In the genomic region with DNA sequence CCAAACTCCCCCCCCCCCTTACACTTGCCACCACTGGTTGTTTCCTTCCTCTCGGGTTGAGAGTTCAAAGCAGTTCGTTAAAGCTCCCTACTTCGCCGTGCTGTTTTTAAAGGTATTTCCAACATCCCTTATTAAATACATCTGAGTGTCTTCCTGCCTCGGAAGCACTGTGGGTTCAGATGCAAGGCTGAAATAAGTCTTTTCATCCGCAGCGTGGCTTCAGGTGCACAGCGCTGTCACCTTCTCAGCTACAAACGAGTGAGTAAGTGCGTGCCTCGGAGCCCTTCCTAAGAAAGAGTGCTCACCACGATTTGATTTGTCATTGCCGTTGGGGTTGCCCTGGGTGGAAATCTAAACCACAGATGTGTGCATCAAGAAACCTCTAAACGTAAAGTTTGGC, we compare ENCODE assay signal across 8 mouse cellular contexts. TPM values are rescaled to one million over a fixed set of nuclear protein-coding genes. Genes with fewer than 3 reads are reported as not detected.
DNase-seq lines count a peak whose midpoint lies in the region; ATAC-seq and TF ChIP-seq lines count a peak whose summit lies in the region.

A gene (minus strand): TSS at position 266 of the 400 bp plus-strand sequence.

- DNase-seq in heart, adult 2 months = peak in 1 of 2 experiments; percentile 39
- no peak for DNase-seq in heart, adult 11 months
- peak; percentile 54 for DNase-seq in MN1 (ENCODE audit: low spot score)
- DNase-seq in heart, postnatal 0 days (ENCODE audit: low spot score) = no peak
- peak; percentile 58 for DNase-seq in limb, embryonic 11.5 days (ENCODE audit: low spot score)
- peak; percentile 24 for DNase-seq in midbrain, postnatal 0 days (ENCODE audit: low spot score)
- DNase-seq in ovary, postnatal 36 days (ENCODE audit: low spot score) = no peak

- peaks cover 4% of the 10 kb centered on the region; the same call in 1 of the 2 replicates for H3K36me3 ChIP-seq in heart, adult 2 months (ENCODE audit: control insufficient read depth, insufficient read depth, low read length)
- H3K36me3 ChIP-seq in heart, postnatal 0 days (replicated peaks; ENCODE audit: control insufficient read depth, insufficient read depth, low read length) = no peaks in the 10 kb centered on the region; the same call in 1 of the 2 replicates
- no peaks in the 10 kb centered on the region for H3K36me3 ChIP-seq in limb, embryonic 11.5 days (ENCODE audit: control insufficient read depth, insufficient read depth, low read length)
- no peaks in the 10 kb centered on the region for H3K36me3 ChIP-seq in midbrain, postnatal 0 days (ENCODE audit: insufficient read depth, low read length)

- H3K4me2 ChIP-seq in heart, postnatal 0 days (ENCODE audit: low read depth, low read length) = peak within 1 kb of the TSS; percentile 90
- H3K4me2 ChIP-seq in limb, embryonic 11.5 days (ENCODE audit: low read depth, severe bottlenecking) = peak within 1 kb of the TSS; percentile 77
- peak within 1 kb of the TSS; percentile 79 for H3K4me2 ChIP-seq in midbrain, postnatal 0 days (ENCODE audit: low read depth, low read length, poor library complexity, severe bottlenecking)

- H3K27me3 ChIP-seq in heart, adult 2 months (ENCODE audit: control insufficient read depth, insufficient read depth, low read length) = no peaks in the 10 kb centered on the region
- no peaks in the 10 kb centered on the region for H3K27me3 ChIP-seq in heart, postnatal 0 days (ENCODE audit: control insufficient read depth, insufficient read depth, low read length)
- H3K27me3 ChIP-seq in limb, embryonic 11.5 days (ENCODE audit: control insufficient read depth, insufficient read depth, low read length) = no peaks in the 10 kb centered on the region
- no peaks in the 10 kb centered on the region for H3K27me3 ChIP-seq in midbrain, postnatal 0 days (ENCODE audit: insufficient read depth, low read length)

- H3K4me3 ChIP-seq in heart, adult 2 months = peak within 1 kb of the TSS; percentile 93
- peak within 1 kb of the TSS; percentile 75 for H3K4me3 ChIP-seq in embryonic fibroblast, embryonic 13.5 days (ENCODE audit: insufficient read depth, low read length)
- peak within 1 kb of the TSS; percentile 90 for H3K4me3 ChIP-seq in heart, postnatal 0 days (ENCODE audit: low read depth, low read length)
- H3K4me3 ChIP-seq in limb, embryonic 11.5 days (ENCODE audit: low read depth, low read length) = peak within 1 kb of the TSS; percentile 95
- H3K4me3 ChIP-seq in midbrain, postnatal 0 days (ENCODE audit: low read depth, low read length) = peak within 1 kb of the TSS; percentile 89

- peak within 1 kb of the TSS; percentile 96 for H3K27ac ChIP-seq in heart, adult 2 months
- H3K27ac ChIP-seq in embryonic fibroblast, embryonic 13.5 days (ENCODE audit: insufficient read depth, low read length) = peak within 1 kb of the TSS; percentile 79
- H3K27ac ChIP-seq in heart, postnatal 0 days (ENCODE audit: low read depth) = peak within 1 kb of the TSS; percentile 99
- peak within 1 kb of the TSS; percentile 94 for H3K27ac ChIP-seq in limb, embryonic 11.5 days (replicated peaks; ENCODE audit: low read depth, low read length)
- H3K27ac ChIP-seq in midbrain, postnatal 0 days (ENCODE audit: low read depth, low read length) = peak within 1 kb of the TSS; percentile 86

- H3K4me1 ChIP-seq in heart, adult 2 months (ENCODE audit: control insufficient read depth, insufficient read depth, low read length) = peaks cover 7% of the 10 kb centered on the region
- H3K4me1 ChIP-seq in embryonic fibroblast, embryonic 13.5 days (ENCODE audit: control insufficient read depth, insufficient read depth, low read length) = peaks cover 8% of the 10 kb centered on the region; the same call in 1 of the 2 replicates
- H3K4me1 ChIP-seq in heart, postnatal 0 days (ENCODE audit: control insufficient read depth, insufficient read depth) = peaks cover 21% of the 10 kb centered on the region
- H3K4me1 ChIP-seq in limb, embryonic 11.5 days (ENCODE audit: control insufficient read depth, insufficient read depth, low read length) = peaks cover 22% of the 10 kb centered on the region
- H3K4me1 ChIP-seq in midbrain, postnatal 0 days (ENCODE audit: insufficient read depth, low read length) = peaks cover 4% of the 10 kb centered on the region; the same call in 1 of the 2 replicates

- WGBS in heart, adult 2 months = 3% methylated on average over 14 of the region's 14 CpGs
- WGBS in heart, postnatal 0 days = under 1% methylated on average over 14 of the region's 14 CpGs
- 1% methylated on average over 14 of the region's 14 CpGs for WGBS in limb, embryonic 11.5 days
- 1% methylated on average over 14 of the region's 14 CpGs for WGBS in midbrain, postnatal 0 days

- no peak for TF ChIP-seq CTCF in heart, adult 2 months (IDR thresholded peaks at IDR 0.05)
- TF ChIP-seq CTCF in embryonic fibroblast, embryonic 13.5 days (IDR thresholded peaks at IDR 0.05; ENCODE audit: borderline replicate concordance, insufficient read depth, low read length) = no peak
- no peak for TF ChIP-seq CTCF in heart, postnatal 0 days (IDR thresholded peaks at IDR 0.05; ENCODE audit: low read depth)
- TF ChIP-seq CTCF in midbrain, postnatal 0 days (IDR thresholded peaks at IDR 0.05) = no peak

- intact Hi-C loops in heart, adult 2 months (cut with DNase I) = loop anchor here (2.0 to 5.0 kb wide), 3 partner anchors 18 to 285 kb away; no protein-coding TSS in a partner anchor

- ATAC-seq in heart, postnatal 0 days (ENCODE audit: insufficient read depth, low read depth) = no peak
- ATAC-seq in limb, embryonic 11.5 days (ENCODE audit: insufficient number of reproducible peaks, low FRiP score, low TSS enrichment, low read depth) = no peak
- ATAC-seq in midbrain, postnatal 0 days (ENCODE audit: low FRiP score) = no peak

- peaks cover 1% of the 10 kb centered on the region; the same call in 1 of the 2 replicates for H3K79me2 ChIP-seq in heart, adult 2 months (replicated peaks; ENCODE audit: control insufficient read depth, insufficient read depth, low read length)

- H3K9ac ChIP-seq in heart, adult 2 months (ENCODE audit: low read depth, low read length) = peak within 1 kb of the TSS; percentile 87
- peak within 1 kb of the TSS; percentile 91 for H3K9ac ChIP-seq in heart, postnatal 0 days (replicated peaks; ENCODE audit: low read depth, low read length)
- peak within 1 kb of the TSS; percentile 93 for H3K9ac ChIP-seq in limb, embryonic 11.5 days (ENCODE audit: low read length)
- peak within 1 kb of the TSS; percentile 74 for H3K9ac ChIP-seq in midbrain, postnatal 0 days (replicated peaks; ENCODE audit: low read length, poor library complexity, severe bottlenecking)

- TF ChIP-seq POLR2A in heart, adult 2 months (IDR thresholded peaks at IDR 0.05; ENCODE audit: insufficient read depth, low read depth, low read length) = no peak
- TF ChIP-seq POLR2A in embryonic fibroblast, embryonic 13.5 days (IDR thresholded peaks at IDR 0.05; ENCODE audit: low read depth, low read length) = no peak

- no peaks in the 10 kb centered on the region for H3K9me3 ChIP-seq in heart, postnatal 0 days (replicated peaks; ENCODE audit: control insufficient read depth, low read length)
- H3K9me3 ChIP-seq in limb, embryonic 11.5 days (ENCODE audit: control insufficient read depth, low read length) = no peaks in the 10 kb centered on the region
- no peaks in the 10 kb centered on the region for H3K9me3 ChIP-seq in midbrain, postnatal 0 days (ENCODE audit: low read length)

- TF ChIP-seq EP300 in heart, adult 2 months (IDR thresholded peaks at IDR 0.05; ENCODE audit: insufficient read depth, low read depth, low read length) = no peak
- no peak for TF ChIP-seq EP300 in heart, postnatal 0 days (IDR thresholded peaks at IDR 0.05; ENCODE audit: low read depth)

RNA-seq across cellular contexts. Expression of the gene that starts here (rescaled TPM):
- 10 to 100 TPM; 23.6 to 24.7 TPM for total RNA-seq in heart, adult 2 months (2021)
- 12.3 and 17.9 TPM in 2 replicates for polyA plus RNA-seq in heart, adult 2 months (2012; rRNA removed)
- 51.4 and 52.2 TPM in 2 replicates for polyA plus RNA-seq in embryonic fibroblast, embryonic 13.5 days (2011; ENCODE audit: insufficient read length, low read depth, missing spikeins)
- 47.2 and 71.9 TPM in 2 replicates for total RNA-seq in heart, postnatal 0 days (2014; rRNA removed; ENCODE audit: low replicate concordance)
- 29.7 and 31.3 TPM in 2 replicates for polyA plus RNA-seq in heart, postnatal 0 days (2015; fragmentation: Nextera tagmentation; extraction: Ambion mirVana)
- 163 and 171 TPM in 2 replicates for polyA plus RNA-seq in limb, embryonic 11.5 days (2014; fragmentation: Nextera tagmentation; extraction: Ambion mirVana)
- total RNA-seq in midbrain, postnatal 0 days (2014; rRNA removed) = 22.1 and 22.3 TPM in 2 replicates
- 20.2 and 20.3 TPM in 2 replicates for polyA plus RNA-seq in midbrain, postnatal 0 days (2015; fragmentation: Nextera tagmentation; extraction: Ambion mirVana)

Comparison
In these comparisons a context has a peak if more than half of its experiments do, and no peak if none do; other contexts are left out.
1. DNase-seq: peak in MN1 (single experiment), limb, embryonic 11.5 days (single experiment) and midbrain, postnatal 0 days (single experiment); none in heart, adult 11 months (single experiment), heart, postnatal 0 days (single experiment) and ovary, postnatal 36 days (single experiment).
2. Peak in every context shown above with its lines, with median percentiles within 50 percentile points of each other: H3K27ac ChIP-seq, H3K4me3 ChIP-seq, H3K9ac ChIP-seq and H3K4me2 ChIP-seq.